Mouse (Mus musculus): ENCODE measurements around the gene Lce1a2.

Lce1a2 gene

DNA sequence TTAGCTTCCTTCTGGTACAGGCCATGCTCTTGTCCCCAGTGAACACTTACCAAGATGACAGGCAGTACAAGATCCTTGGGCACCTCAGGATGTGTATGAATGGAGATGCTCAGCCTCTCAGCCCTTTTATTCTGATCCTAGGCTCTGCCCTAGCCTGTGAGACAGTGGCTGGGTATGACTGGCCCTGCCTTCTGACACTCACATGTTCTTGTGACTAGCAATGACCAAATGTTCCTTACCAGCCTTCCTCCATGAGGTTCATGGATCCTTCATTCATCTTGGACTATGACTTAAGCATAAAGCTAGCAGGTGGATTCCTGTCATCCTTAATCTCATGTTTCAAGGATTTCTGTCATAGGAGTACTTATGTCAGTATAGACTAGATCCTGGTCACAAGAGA lies at the start of gene Lce1a2:
Gene Lce1a2 (minus strand): TSS at position 101 of the 400 bp plus-strand sequence.
- no peak for DNase-seq (ENCODE audit: low spot score)

- no peak for DNase-seq (ENCODE audit: low spot score)
Measured at GRCm38 (mm10) chr3:92715122-92715521, 45.0 kb upstream of the Lce1a2 start.

GRCm38 (mm10) chr3:92708974-92709373 lies 38.9 kb upstream of the Lce1a2 start, which contains the start of gene Lce1e:
Lce1e (minus strand) TSS chr3:92709074.
- no peak for DNase-seq (ENCODE audit: low spot score)

DNA sequence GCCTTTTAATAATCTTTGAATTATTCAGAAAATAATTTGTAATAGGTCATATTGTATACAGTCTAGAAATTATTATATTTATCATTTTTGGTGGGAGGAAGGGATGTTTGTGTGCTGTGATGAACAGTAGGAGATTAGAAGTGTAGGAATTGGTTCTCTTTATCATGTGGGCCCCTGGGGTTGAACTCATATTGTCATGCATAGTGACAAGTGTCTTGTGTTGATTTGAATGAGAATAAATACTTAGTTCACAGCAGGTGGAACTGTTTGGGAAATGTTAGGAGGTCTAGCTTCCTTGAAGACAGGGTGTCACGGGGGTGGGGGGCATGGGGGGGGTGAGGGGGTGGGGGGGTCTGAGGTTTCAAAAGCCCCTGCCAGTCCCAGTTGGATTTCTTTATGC lies 24.5 kb upstream of the Lce1a2 start:
- no peak for DNase-seq (ENCODE audit: low spot score)

DNA sequence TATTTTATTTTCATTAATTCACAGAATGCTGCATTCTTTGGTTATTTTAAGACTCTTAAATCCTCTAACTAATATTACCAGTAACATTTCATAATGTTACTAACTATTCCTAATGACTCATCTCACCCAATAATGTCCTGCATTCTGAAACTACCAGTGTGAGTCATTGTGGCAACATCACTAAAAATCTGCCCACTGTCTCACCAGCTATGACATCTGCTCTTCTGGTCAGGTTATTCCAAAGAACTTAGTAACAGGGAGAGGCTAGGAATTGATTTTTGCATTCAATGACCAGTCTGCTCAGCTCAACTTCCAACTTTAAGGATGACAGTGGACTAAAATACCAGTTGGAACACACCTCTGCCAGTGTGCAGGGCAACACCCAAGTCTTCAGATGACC lies 21.6 kb upstream of the Lce1a2 start:
- no peak for DNase-seq (ENCODE audit: low spot score)

DNA sequence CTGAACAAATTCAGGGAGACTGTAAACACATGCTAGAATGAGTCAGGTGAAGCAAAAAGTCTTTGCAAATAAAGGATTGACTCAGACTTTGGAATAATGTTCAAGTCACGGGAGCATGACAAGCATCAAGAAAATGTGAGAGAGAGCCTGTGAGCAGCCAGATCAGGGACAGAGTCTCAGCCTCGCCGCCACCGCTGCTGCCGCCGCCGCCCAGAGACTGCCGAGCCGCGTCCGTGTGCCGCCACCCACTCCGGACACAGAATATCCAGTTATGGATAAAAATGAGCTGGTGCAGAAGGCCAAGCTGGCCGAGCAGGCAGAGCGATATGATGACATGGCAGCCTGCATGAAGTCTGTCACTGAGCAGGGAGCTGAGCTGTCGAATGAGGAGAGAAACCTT lies 19.0 kb upstream of the Lce1a2 start:
- DNase-seq (ENCODE audit: low spot score) = peak; percentile 11

DNA sequence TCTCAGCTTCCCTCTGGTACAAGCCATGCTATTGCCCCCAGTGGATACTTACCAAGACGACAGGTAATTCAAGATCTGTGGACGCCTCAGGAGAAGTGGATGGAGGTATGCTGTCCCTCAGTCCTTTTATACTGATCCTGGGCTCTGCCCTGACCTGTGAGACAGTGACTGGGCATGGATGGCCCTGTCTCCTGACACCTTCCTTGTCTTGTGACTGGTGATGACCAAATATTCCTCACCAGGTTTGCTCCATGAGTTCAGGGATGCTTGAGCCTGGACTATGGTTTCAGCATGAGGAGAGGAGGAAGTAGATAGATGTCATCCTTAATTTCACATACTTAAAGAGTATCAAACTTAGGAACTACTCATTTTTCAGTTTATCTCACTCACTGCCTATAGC lies 17.0 kb upstream of the Lce1a2 start, which contains the start of gene Lce1d:
Gene Lce1d (minus strand): TSS at position 101 of the 400 bp plus-strand sequence.
- DNase-seq (ENCODE audit: low spot score) = no peak

DNA sequence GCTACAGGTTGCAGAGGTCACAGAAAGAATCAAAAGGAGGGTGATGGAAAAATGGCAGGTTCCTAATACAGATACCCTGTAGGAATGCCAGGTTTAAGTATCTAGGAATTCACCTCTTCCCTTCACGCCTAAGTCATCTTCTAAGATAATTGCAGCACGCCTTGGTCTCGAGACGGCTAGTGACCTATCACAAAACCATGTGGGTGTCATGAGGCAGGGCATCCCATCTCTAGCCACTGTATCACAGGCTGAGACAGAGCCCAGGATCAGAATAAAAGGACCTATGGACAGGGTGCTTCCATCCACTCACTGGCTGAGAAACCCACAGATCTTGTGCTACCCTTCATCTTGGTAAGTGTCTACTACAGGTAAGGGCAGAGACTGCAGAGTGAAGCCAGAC lies 8.8 kb upstream of the Lce1a2 start, which contains the start of gene Lce1c:
Gene Lce1c (plus strand): TSS at position 301 of the 400 bp plus-strand sequence.
- DNase-seq (ENCODE audit: low spot score) = no peak

DNA sequence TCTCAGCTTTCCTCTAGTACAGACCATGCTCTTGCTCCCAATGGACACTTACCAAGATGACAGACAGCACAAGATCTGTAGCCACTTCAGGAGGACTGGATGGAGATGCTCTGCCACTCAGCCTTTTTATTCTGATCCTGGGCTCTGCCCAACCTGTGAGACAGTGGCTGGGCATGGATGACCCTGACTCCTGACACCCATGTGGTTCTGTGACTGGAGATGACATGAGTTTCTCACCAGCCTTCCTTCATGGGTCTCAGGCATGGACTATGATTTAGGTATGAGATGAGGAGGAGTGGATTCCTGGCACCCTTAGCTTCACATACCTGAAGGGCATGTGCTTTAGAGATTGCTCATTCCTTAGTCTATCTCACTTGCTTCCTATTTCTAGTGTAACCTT lies 13.3 kb downstream of the Lce1a2 start, which contains the start of gene Lce1b:
Gene Lce1b (minus strand): TSS at position 101 of the 400 bp plus-strand sequence.
- no peak for DNase-seq (ENCODE audit: low spot score)

- no peak for DNase-seq (ENCODE audit: low spot score)
Measured at GRCm38 (mm10) chr3:92648207-92648606, 21.9 kb downstream of the Lce1a2 start, which contains the start of gene Lce1a1. Lce1a1 (minus strand) TSS chr3:92648307.

DNA sequence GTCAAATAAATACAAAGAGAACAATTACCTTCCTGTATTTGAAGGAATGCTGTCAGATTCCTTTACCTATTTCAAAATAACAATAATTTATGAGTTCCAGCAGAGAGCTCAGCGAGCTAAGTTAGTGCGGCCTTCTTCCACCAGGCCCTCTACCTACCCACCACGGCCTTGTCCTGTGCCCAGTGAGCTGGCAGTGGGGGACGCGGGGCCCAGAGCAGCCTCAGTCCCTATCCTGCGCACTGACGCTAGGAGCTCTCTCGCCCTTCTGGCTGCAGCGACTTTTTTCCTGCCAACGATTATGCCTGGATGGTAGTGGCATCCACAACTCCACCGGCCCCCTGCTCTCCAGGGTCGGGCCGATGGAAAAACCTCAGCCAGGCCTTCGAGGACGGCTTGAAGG lies 30.3 kb downstream of the Lce1a2 start:
- DNase-seq (ENCODE audit: low spot score) = no peak

DNA sequence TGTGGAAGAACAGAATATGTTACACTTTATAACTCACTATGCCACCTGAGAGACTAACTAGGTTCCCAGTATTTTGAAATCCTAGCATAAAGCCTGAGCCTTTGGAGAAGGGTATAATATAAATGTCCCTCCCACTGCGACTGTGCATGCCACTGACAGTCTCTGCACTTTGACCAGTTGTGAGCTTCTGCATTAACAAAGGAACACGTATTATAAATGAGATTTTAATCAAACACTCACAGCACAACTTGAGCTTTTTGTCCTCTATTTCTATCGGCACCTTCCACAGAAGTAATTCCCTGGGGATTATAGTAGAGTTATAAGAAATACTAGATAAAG lies 31.5 kb downstream of the Lce1a2 start:
- DNase-seq (ENCODE audit: low spot score) = no peak

DNA sequence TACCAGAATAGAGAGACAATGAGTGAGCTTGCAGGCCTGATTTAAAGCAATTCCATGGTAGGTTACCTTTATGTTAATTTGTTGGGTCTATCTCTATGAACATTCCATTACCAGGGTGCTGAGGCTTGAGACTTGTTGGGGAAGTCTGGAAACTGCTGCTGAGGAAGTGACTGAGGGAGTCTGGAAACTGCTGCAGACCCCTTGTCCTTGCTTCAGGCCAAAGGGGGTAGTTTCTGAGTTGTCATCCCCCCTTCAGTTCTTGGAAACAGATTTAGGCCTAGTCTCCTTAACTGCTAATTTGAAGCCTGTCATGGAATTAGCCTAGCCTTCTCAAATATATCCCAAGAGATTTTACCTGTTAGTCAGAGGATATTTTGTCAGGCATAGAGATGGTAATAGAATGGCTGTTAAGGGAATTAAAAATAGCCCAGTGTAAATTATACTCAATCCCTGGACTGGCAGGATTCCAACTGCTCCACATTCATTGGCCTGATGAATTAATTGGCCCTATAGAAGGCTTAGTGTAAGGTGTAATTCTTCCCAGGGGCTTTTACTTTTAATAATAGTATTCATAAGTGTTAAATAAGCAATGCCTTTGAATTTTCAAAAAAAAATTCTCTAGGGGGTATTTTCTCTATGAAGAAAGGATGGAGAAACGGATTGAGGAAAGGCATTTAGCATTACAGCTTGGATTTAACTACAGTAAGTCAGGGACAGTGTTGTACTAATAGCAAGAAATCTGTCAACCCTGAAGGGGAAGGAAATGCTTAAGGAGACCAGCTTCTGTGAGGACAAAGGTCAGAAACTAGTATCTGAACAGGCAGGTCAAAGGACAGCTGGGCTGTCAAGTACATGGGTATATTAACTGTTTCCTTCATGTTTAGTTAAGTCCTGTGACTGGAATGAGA lies 32.1 kb downstream of the Lce1a2 start:
- no peak for DNase-seq (ENCODE audit: low spot score)

GRCm38 (mm10) chr3:92621560-92621959 lies 48.6 kb downstream of the Lce1a2 start, which contains the start of gene Lce6a:
Lce6a (minus strand) TSS chr3:92621660.
- DNase-seq (ENCODE audit: low spot score) = no peak
